Mouse (Mus musculus): ENCODE data around the gene Gm15446.
A peak's percentile ranks its signal among the peaks of the same experiment; 100 is the strongest.
"Not testable (repeated sequence)": the region's sequence is repeated elsewhere in the genome, so short reads cannot be mapped to it uniquely, and the experiment has no call there.

Gene Gm15446

GRCm38 (mm10) chr5:109923261-109924071 lies at the start of gene Gm15446:
Gene Gm15446 (plus strand): TSS chr5:109923400.
- peak; percentile 62 for DNase-seq (ENCODE audit: low spot score)

- DNase-seq (ENCODE audit: low spot score), result not testable (repeated sequence)
Measured at GRCm38 (mm10) chr5:109924129-109924528, 929 bp downstream of the Gm15446 start.

GRCm38 (mm10) chr5:109924936-109925335 lies 1.7 kb downstream of the Gm15446 start:
- no peak for DNase-seq (ENCODE audit: low spot score)

GRCm38 (mm10) chr5:109950281-109950680 lies 27.1 kb downstream of the Gm15446 start:
- DNase-seq (ENCODE audit: low spot score), result no peak

GRCm38 (mm10) chr5:109980743-109981142 lies 57.5 kb downstream of the Gm15446 start:
- DNase-seq (ENCODE audit: low spot score), result not testable (repeated sequence)

Data from spleen, adult 12 weeks (tissue).